Mouse (Mus musculus): Measurements from ENCODE around the gene Naa60. TPM values are rescaled to one million over a fixed set of nuclear protein-coding genes. Genes with fewer than 3 reads are reported as not detected.

Gene Naa60
- 39.5 and 41.5 TPM in 2 replicates for polyA plus RNA-seq (2014; fragmentation: Nextera tagmentation; extraction: Ambion mirVana)

- H3K27ac ChIP-seq (ENCODE audit: low read depth, low read length) = peak within 1 kb of the TSS; percentile 71
- peak within 1 kb of the TSS; percentile 70 for H3K4me3 ChIP-seq (ENCODE audit: low read depth, low read length)
- H3K36me3 ChIP-seq (ENCODE audit: control insufficient read depth, insufficient read depth, low read length) = 0 out of 2 replicates have a peak, but pooled peaks cover 2% of the 10 kb centered on the region
- WGBS (ENCODE audit: insufficient replicate concordance) = 5% methylated on average over 47 of the region's 47 CpGs
- ATAC-seq (replicated peaks; ENCODE audit: insufficient number of reproducible peaks, low FRiP score, low TSS enrichment) = peak; percentile 97
- H3K4me1 ChIP-seq (ENCODE audit: control insufficient read depth, insufficient read depth, low read length) = peaks cover 3% of the 10 kb centered on the region; the same call in 1 of the 2 replicates
- H3K27me3 ChIP-seq (ENCODE audit: control insufficient read depth, insufficient read depth, low read length) = no peaks in the 10 kb centered on the region
- peak within 1 kb of the TSS; percentile 85 for H3K4me2 ChIP-seq
- H3K9me3 ChIP-seq (replicated peaks; ENCODE audit: control insufficient read depth, low read length) = no peaks in the 10 kb centered on the region
- peak within 1 kb of the TSS; percentile 79 for H3K9ac ChIP-seq (ENCODE audit: low read depth, low read length)
Observed at GRCm38 (mm10) chr16:3872216-3873047, at the start of gene Naa60. TSS of gene Naa60 (plus strand) at chr16:3872375.

- no peaks in the 10 kb centered on the region for H3K36me3 ChIP-seq (ENCODE audit: control insufficient read depth, insufficient read depth, low read length)
- H3K27me3 ChIP-seq (ENCODE audit: control insufficient read depth, insufficient read depth, low read length) = no peaks in the 10 kb centered on the region
- no peaks in the 10 kb centered on the region for H3K9me3 ChIP-seq (replicated peaks; ENCODE audit: control insufficient read depth, low read length)
- no peak overlapping the region for H3K27ac ChIP-seq (ENCODE audit: low read depth, low read length)
- H3K4me1 ChIP-seq (ENCODE audit: control insufficient read depth, insufficient read depth, low read length) = no peaks in the 10 kb centered on the region
- H3K4me2 ChIP-seq = no peak overlapping the region
- 50% methylated on average over 3 of the region's 3 CpGs for WGBS (ENCODE audit: insufficient replicate concordance)
- no peak overlapping the region for H3K9ac ChIP-seq (ENCODE audit: low read depth, low read length)
- ATAC-seq (replicated peaks; ENCODE audit: insufficient number of reproducible peaks, low FRiP score, low TSS enrichment) = no peak
- H3K4me3 ChIP-seq (ENCODE audit: low read depth, low read length) = no peak overlapping the region
Observed at GRCm38 (mm10) chr16:3828021-3828420, 44.2 kb upstream of the Naa60 start.

GRCm38 (mm10) chr16:3829727-3830126 lies 42.4 kb upstream of the Naa60 start:
- no peak for ATAC-seq (replicated peaks; ENCODE audit: insufficient number of reproducible peaks, low FRiP score, low TSS enrichment)
- Histone ChIP-seq H3K9me3 (replicated peaks; ENCODE audit: control insufficient read depth, low read length) (no peaks in the 10 kb centered on the region), H3K4me2 (no peak overlapping the region), H3K4me1 (ENCODE audit: control insufficient read depth, insufficient read depth, low read length) (no peaks in the 10 kb centered on the region), H3K9ac (ENCODE audit: low read depth, low read length) (no peak overlapping the region), H3K27ac (ENCODE audit: low read depth, low read length) (no peak overlapping the region), H3K27me3 (ENCODE audit: control insufficient read depth, insufficient read depth, low read length) (no peaks in the 10 kb centered on the region), H3K36me3 (ENCODE audit: control insufficient read depth, insufficient read depth, low read length) (no peaks in the 10 kb centered on the region), H3K4me3 (ENCODE audit: low read depth, low read length) (no peak overlapping the region)
- WGBS (ENCODE audit: insufficient replicate concordance) = 79% methylated on average over 2 of the region's 2 CpGs

- ATAC-seq (replicated peaks; ENCODE audit: insufficient number of reproducible peaks, low FRiP score, low TSS enrichment) = no peak
- H3K9ac ChIP-seq (ENCODE audit: low read depth, low read length) = no peak within 1 kb of the TSS
- H3K9me3 ChIP-seq (replicated peaks; ENCODE audit: control insufficient read depth, low read length) = no peaks in the 10 kb centered on the region
- H3K27ac ChIP-seq (ENCODE audit: low read depth, low read length) = no peak within 1 kb of the TSS
- no peaks in the 10 kb centered on the region for H3K4me1 ChIP-seq (ENCODE audit: control insufficient read depth, insufficient read depth, low read length)
- H3K4me3 ChIP-seq (ENCODE audit: low read depth, low read length) = no peak within 1 kb of the TSS
- H3K4me2 ChIP-seq = no peak within 1 kb of the TSS
- H3K27me3 ChIP-seq (ENCODE audit: control insufficient read depth, insufficient read depth, low read length) = no peaks in the 10 kb centered on the region
- H3K36me3 ChIP-seq (ENCODE audit: control insufficient read depth, insufficient read depth, low read length) = no peaks in the 10 kb centered on the region
Observed at GRCm38 (mm10) chr16:3830588-3831109, 41.5 kb upstream of the Naa60 start, which contains the start of gene Olfr15. TSS of gene Olfr15 (plus strand) at chr16:3830878.

GRCm38 (mm10) chr16:3835461-3835860 lies 36.7 kb upstream of the Naa60 start:
- 79% methylated on average over 2 of the region's 2 CpGs for WGBS (ENCODE audit: insufficient replicate concordance)
- ATAC-seq (replicated peaks; ENCODE audit: insufficient number of reproducible peaks, low FRiP score, low TSS enrichment) = no peak
- no peak overlapping the region for H3K4me3 ChIP-seq (ENCODE audit: low read depth, low read length)
- H3K27ac ChIP-seq (ENCODE audit: low read depth, low read length) = no peak overlapping the region
- H3K27me3 ChIP-seq (ENCODE audit: control insufficient read depth, insufficient read depth, low read length) = no peaks in the 10 kb centered on the region
- H3K9ac ChIP-seq (ENCODE audit: low read depth, low read length) = no peak overlapping the region
- no peaks in the 10 kb centered on the region for H3K36me3 ChIP-seq (ENCODE audit: control insufficient read depth, insufficient read depth, low read length)
- no peak overlapping the region for H3K4me2 ChIP-seq
- no peaks in the 10 kb centered on the region for H3K9me3 ChIP-seq (replicated peaks; ENCODE audit: control insufficient read depth, low read length)
- H3K4me1 ChIP-seq (ENCODE audit: control insufficient read depth, insufficient read depth, low read length) = no peaks in the 10 kb centered on the region

GRCm38 (mm10) chr16:3839157-3839885 lies 32.9 kb upstream of the Naa60 start:
- Histone ChIP-seq H3K36me3 (ENCODE audit: control insufficient read depth, insufficient read depth, low read length) (no peaks in the 10 kb centered on the region), H3K27ac (ENCODE audit: low read depth, low read length) (no peak overlapping the region), H3K4me3 (ENCODE audit: low read depth, low read length) (no peak overlapping the region), H3K4me1 (ENCODE audit: control insufficient read depth, insufficient read depth, low read length) (no peaks in the 10 kb centered on the region), H3K9me3 (replicated peaks; ENCODE audit: control insufficient read depth, low read length) (no peaks in the 10 kb centered on the region), H3K4me2 (no peak overlapping the region), H3K9ac (ENCODE audit: low read depth, low read length) (no peak overlapping the region), H3K27me3 (ENCODE audit: control insufficient read depth, insufficient read depth, low read length) (no peaks in the 10 kb centered on the region)
- WGBS (ENCODE audit: insufficient replicate concordance) = 46% methylated on average over 17 of the region's 17 CpGs
- ATAC-seq (replicated peaks; ENCODE audit: insufficient number of reproducible peaks, low FRiP score, low TSS enrichment) = no peak

GRCm38 (mm10) chr16:3842989-3843388 lies 29.2 kb upstream of the Naa60 start:
- no peaks in the 10 kb centered on the region for H3K27me3 ChIP-seq (ENCODE audit: control insufficient read depth, insufficient read depth, low read length)
- H3K27ac ChIP-seq (ENCODE audit: low read depth, low read length) = no peak overlapping the region
- WGBS (ENCODE audit: insufficient replicate concordance) = 30% methylated on average over 4 of the region's 4 CpGs
- no peak overlapping the region for H3K4me2 ChIP-seq
- no peak for ATAC-seq (replicated peaks; ENCODE audit: insufficient number of reproducible peaks, low FRiP score, low TSS enrichment)
- no peaks in the 10 kb centered on the region for H3K36me3 ChIP-seq (ENCODE audit: control insufficient read depth, insufficient read depth, low read length)
- H3K9me3 ChIP-seq (replicated peaks; ENCODE audit: control insufficient read depth, low read length) = no peaks in the 10 kb centered on the region
- H3K4me1 ChIP-seq (ENCODE audit: control insufficient read depth, insufficient read depth, low read length) = peaks cover 4% of the 10 kb centered on the region
- H3K4me3 ChIP-seq (ENCODE audit: low read depth, low read length) = no peak overlapping the region
- H3K9ac ChIP-seq (ENCODE audit: low read depth, low read length) = no peak overlapping the region

GRCm38 (mm10) chr16:3843796-3844195 lies 28.4 kb upstream of the Naa60 start:
- Histone ChIP-seq H3K27ac (ENCODE audit: low read depth, low read length) (no peak overlapping the region), H3K36me3 (ENCODE audit: control insufficient read depth, insufficient read depth, low read length) (no peaks in the 10 kb centered on the region), H3K9ac (ENCODE audit: low read depth, low read length) (no peak overlapping the region), H3K9me3 (replicated peaks; ENCODE audit: control insufficient read depth, low read length) (no peaks in the 10 kb centered on the region), H3K4me1 (ENCODE audit: control insufficient read depth, insufficient read depth, low read length) (peaks cover 6% of the 10 kb centered on the region), H3K27me3 (ENCODE audit: control insufficient read depth, insufficient read depth, low read length) (no peaks in the 10 kb centered on the region), H3K4me3 (ENCODE audit: low read depth, low read length) (no peak overlapping the region), H3K4me2 (no peak overlapping the region)
- 74% methylated on average over 1 of the region's 1 CpGs for WGBS (ENCODE audit: insufficient replicate concordance)
- ATAC-seq (replicated peaks; ENCODE audit: insufficient number of reproducible peaks, low FRiP score, low TSS enrichment) = no peak

All from heart, embryonic 11.5 days (tissue).